Mouse (Mus musculus) kidney, embryonic 16.5 days (tissue): ENCODE results near the gene Idnk. TPM values are rescaled to one million over a fixed set of nuclear protein-coding genes. Genes with fewer than 3 reads are reported as not detected.
A peak's percentile ranks its signal among the peaks of the same experiment; 100 is the strongest.

Experiments
- ATAC-seq: fragments of 200-750 bp; cut with Nextera tagmentation; 2 replicates; pipeline ENCODE4 v1.8.0; 2017; ENCODE audit warnings: moderate TSS enrichment; ENCODE audit not compliant: low FRiP score, low TSS enrichment
- H3K27ac ChIP-seq: fragments of 300-500 bp; sonication (generic); 2 replicates; pipeline ENCODE4 v1.5.1; 2014; ENCODE audit warnings: low read length
- H3K27me3 ChIP-seq: fragments of 300-500 bp; sonication (generic); 2 replicates; pipeline ENCODE4 v1.6.1; 2014; ENCODE audit warnings: low read length, control low read depth, mixed read lengths; ENCODE audit not compliant: insufficient read depth
- H3K36me3 ChIP-seq: fragments of 300-500 bp; sonication (generic); 2 replicates; pipeline ENCODE4 v1.6.1; 2014; ENCODE audit warnings: low read length, control low read depth, mixed read lengths; ENCODE audit not compliant: insufficient read depth
- H3K4me1 ChIP-seq: fragments of 300-500 bp; sonication (generic); 2 replicates; pipeline ENCODE4 v1.6.1; 2014; ENCODE audit warnings: low read length, control low read depth, mixed read lengths; ENCODE audit not compliant: insufficient read depth
- H3K4me2 ChIP-seq: fragments of 300-500 bp; sonication (generic); replicated peaks from 2 replicates; pipeline ENCODE4 v1.6.1; 2014; ENCODE audit warnings: low read depth, low read length
- H3K4me3 ChIP-seq: fragments of 300-500 bp; sonication (generic); 2 replicates; pipeline ENCODE4 v1.5.1; 2014; ENCODE audit warnings: mild to moderate bottlenecking, low read length
- H3K9ac ChIP-seq: fragments of 300-500 bp; sonication (generic); replicated peaks from 2 replicates; pipeline ENCODE4 v1.6.1; 2014; ENCODE audit warnings: low read length
- H3K9me3 ChIP-seq: fragments of 300-500 bp; sonication (generic); 2 replicates; pipeline ENCODE4 v1.6.1; 2016; ENCODE audit warnings: low read length, control low read depth
- WGBS: fragments of 180-500 bp; shearing (Covaris S2); extraction: QIAGEN DNeasy Blood & Tissue Kit; methylation state at CpG from one replicate; pipeline ENCODE4 v1.1.7; 2014; 5-methylcytosine and 5-hydroxymethylcytosine counted together
- polyA plus RNA-seq: library from polyadenylated mRNA; unstranded; fragments of >200 nt; fragmentation: Nextera tagmentation; extraction: Ambion mirVana; gene quantifications from 2 replicates; pipeline ENCODE4 v1.2.1, GENCODE M21; 2015

The Idnk gene
- polyA plus RNA-seq, 1 experiment from 2014 or later: 38.6 TPM

- Histone ChIP-seq H3K27ac (peak overlapping the region; percentile 44), H3K4me3 (peak overlapping the region; percentile 86), H3K9ac (peak overlapping the region; percentile 83), H3K4me2 (peak overlapping the region; percentile 94), H3K36me3 (peaks cover 26% of the 10 kb centered on the region), H3K4me1 (peaks cover 11% of the 10 kb centered on the region; the same call in 1 of the 2 replicates), H3K9me3 (peaks cover 17% of the 10 kb centered on the region), H3K27me3 (no peaks in the 10 kb centered on the region)
- WGBS: 10% methylated on average over 16 of the region's 16 CpGs
- ATAC-seq: peak; percentile 66
Measured at GRCm38 (mm10) chr13:58158099-58158912, 857 bp downstream of the Idnk start.

GRCm38 (mm10) chr13:58160761-58161160 is 3.3 kb downstream of the Idnk start:
- no peak overlapping the region for H3K4me3 ChIP-seq
- ATAC-seq: no peak
- peaks cover 33% of the 10 kb centered on the region for H3K36me3 ChIP-seq
- no peak overlapping the region for H3K27ac ChIP-seq
- 97% methylated on average over 15 of the region's 15 CpGs for whole genome bisulfite sequencing
- H3K4me1 ChIP-seq: peaks cover 11% of the 10 kb centered on the region; the same call in 1 of the 2 replicates
- H3K4me2 ChIP-seq: no peak overlapping the region
- H3K27me3 ChIP-seq: no peaks in the 10 kb centered on the region
- peaks cover 14% of the 10 kb centered on the region for H3K9me3 ChIP-seq
- no peak overlapping the region for H3K9ac ChIP-seq

GRCm38 (mm10) chr13:58163343-58163742 is 5.9 kb downstream of the Idnk start:
- Histone ChIP-seq H3K4me2 (no peak overlapping the region), H3K27ac (no peak overlapping the region), H3K9me3 (peaks cover 14% of the 10 kb centered on the region), H3K4me1 (peaks cover 3% of the 10 kb centered on the region; the same call in 1 of the 2 replicates), H3K27me3 (no peaks in the 10 kb centered on the region), H3K36me3 (peaks cover 33% of the 10 kb centered on the region), H3K9ac (no peak overlapping the region), H3K4me3 (no peak overlapping the region)
- WGBS: 96% methylated on average over 12 of the region's 12 CpGs
- ATAC-seq: no peak

- ATAC-seq: no peak
- H3K4me1 ChIP-seq: no peaks in the 10 kb centered on the region
- H3K27me3 ChIP-seq: no peaks in the 10 kb centered on the region
Measured at GRCm38 (mm10) chr13:58168119-58168518, 10.7 kb downstream of the Idnk start.

GRCm38 (mm10) chr13:58176105-58176504 is 18.7 kb downstream of the Idnk start:
- 77% methylated on average over 3 of the region's 3 CpGs for WGBS
- Histone ChIP-seq H3K9ac (no peak overlapping the region), H3K27ac (no peak overlapping the region), H3K4me2 (no peak overlapping the region), H3K27me3 (no peaks in the 10 kb centered on the region), H3K36me3 (peaks cover 51% of the 10 kb centered on the region), H3K4me3 (no peak overlapping the region), H3K9me3 (no peaks in the 10 kb centered on the region; the same call in 1 of the 2 replicates), H3K4me1 (peaks cover 2% of the 10 kb centered on the region; the same call in 1 of the 2 replicates)
- no peak for ATAC-seq

More at GRCm38 (mm10) chr13:58168119-58168518, 10.7 kb downstream of the Idnk start:
- Histone ChIP-seq H3K9me3 (no peaks in the 10 kb centered on the region; the same call in 1 of the 2 replicates), H3K9ac (no peak overlapping the region), H3K4me2 (no peak overlapping the region), H3K36me3 (peaks cover 21% of the 10 kb centered on the region), H3K4me3 (no peak overlapping the region), H3K27ac (no peak overlapping the region)

- H3K27ac ChIP-seq: no peak overlapping the region
- H3K4me3 ChIP-seq: no peak overlapping the region
- no peak for ATAC-seq
- H3K27me3 ChIP-seq: no peaks in the 10 kb centered on the region
- H3K36me3 ChIP-seq: peaks cover 50% of the 10 kb centered on the region
- no peak overlapping the region for H3K4me2 ChIP-seq
- no peaks in the 10 kb centered on the region; the same call in 1 of the 2 replicates for H3K9me3 ChIP-seq
- no peak overlapping the region for H3K9ac ChIP-seq
- peaks cover 6% of the 10 kb centered on the region; the same call in 1 of the 2 replicates for H3K4me1 ChIP-seq
- 68% methylated on average over 9 of the region's 9 CpGs for WGBS
Measured at GRCm38 (mm10) chr13:58177511-58178208, 20.2 kb downstream of the Idnk start.

- WGBS: 58% methylated on average over 14 of the region's 14 CpGs
- no peaks in the 10 kb centered on the region for H3K9me3 ChIP-seq
- no peak overlapping the region for H3K4me2 ChIP-seq
- H3K9ac ChIP-seq: no peak overlapping the region
- peaks cover 44% of the 10 kb centered on the region for H3K36me3 ChIP-seq
- H3K27ac ChIP-seq: peak overlapping the region; percentile 4; the same call in 1 of the 2 replicates
- H3K4me1 ChIP-seq: peaks cover 6% of the 10 kb centered on the region; the same call in 1 of the 2 replicates
- no peaks in the 10 kb centered on the region for H3K27me3 ChIP-seq
- H3K4me3 ChIP-seq: no peak overlapping the region
- ATAC-seq: no peak
Measured at GRCm38 (mm10) chr13:58181607-58182551, 24.4 kb downstream of the Idnk start.

- Histone ChIP-seq H3K9me3 (no peaks in the 10 kb centered on the region), H3K4me1 (peaks cover 6% of the 10 kb centered on the region; the same call in 1 of the 2 replicates), H3K36me3 (peaks cover 38% of the 10 kb centered on the region), H3K27ac (no peak overlapping the region), H3K4me2 (no peak overlapping the region), H3K27me3 (no peaks in the 10 kb centered on the region), H3K4me3 (no peak overlapping the region), H3K9ac (no peak overlapping the region)
- no peak for ATAC-seq
- 74% methylated on average over 3 of the region's 3 CpGs for WGBS
Measured at GRCm38 (mm10) chr13:58184111-58184510, 26.7 kb downstream of the Idnk start.

- WGBS: 86% methylated on average over 8 of the region's 8 CpGs
- Histone ChIP-seq H3K4me3 (no peak overlapping the region), H3K9ac (no peak overlapping the region), H3K9me3 (no peaks in the 10 kb centered on the region), H3K4me1 (peaks cover 2% of the 10 kb centered on the region; the same call in 1 of the 2 replicates), H3K4me2 (no peak overlapping the region), H3K36me3 (peaks cover 45% of the 10 kb centered on the region), H3K27ac (no peak overlapping the region), H3K27me3 (no peaks in the 10 kb centered on the region)
- ATAC-seq: no peak
Measured at GRCm38 (mm10) chr13:58186281-58186680, 28.8 kb downstream of the Idnk start.
